Mouse (Mus musculus) brain, adult 10 weeks (tissue): ENCODE measurements around the gene Ccl1. TPM values are rescaled to one million over a fixed set of nuclear protein-coding genes. Genes with fewer than 3 reads are reported as not detected.

ENCODE experiments used
- polyA plus RNA-seq: library from polyadenylated mRNA; stranded (reverse); fragments of 350-450 nt; fragmentation: Illumina TruSeq; extraction: RNeasy Lipid Tissue Mini Kit (QIAGEN cat#74804); gene quantifications from one replicate; pipeline ENCODE4 v1.2.3, GENCODE M21; 2015; ENCODE audit warnings: low read depth, low replicate concordance

Gene Ccl1
- polyA plus RNA-seq, result not detected

GRCm38 (mm10) chr11:82305590-82305989, at the start of gene Ccl1:
TSS of gene Ccl1 (minus strand) at chr11:82305690.

Other genes starting within 250 kb of the Ccl1 start
- gene Ccl11, start 247.9 kb downstream of the Ccl1 start, polyA plus RNA-seq, result not detected
- 1.9 TPM for gene Ccl12, start 203.8 kb downstream of the Ccl1 start, polyA plus RNA-seq
- gene Ccl8, start 190.5 kb downstream of the Ccl1 start, polyA plus RNA-seq, result not detected
- gene Tmem132e, start 83.2 kb upstream of the Ccl1 start, polyA plus RNA-seq, result 9.9 TPM